Mouse (Mus musculus) heart, embryonic 15.5 days (tissue): ENCODE results near the gene 1700016D06Rik. TPM values are rescaled to one million over a fixed set of nuclear protein-coding genes. Genes with fewer than 3 reads are reported as not detected.

Experiments used
- ATAC-seq: fragments of 200-750 bp; cut with Nextera tagmentation; replicated peaks from 2 replicates; pipeline ENCODE4 v1.8.0; 2017; ENCODE audit warnings: low read depth, moderate TSS enrichment; ENCODE audit not compliant: insufficient number of reproducible peaks, insufficient read depth, low FRiP score
- H3K27ac ChIP-seq: fragments of 300-500 bp; sonication (generic); 2 replicates; pipeline ENCODE4 v1.5.1; 2015; ENCODE audit warnings: mild to moderate bottlenecking, inconsistent platforms
- H3K27me3 ChIP-seq: fragments of 300-500 bp; sonication (generic); 2 replicates; pipeline ENCODE4 v1.6.1; 2015; ENCODE audit warnings: inconsistent platforms
- H3K36me3 ChIP-seq: fragments of 300-500 bp; sonication (generic); 2 replicates; pipeline ENCODE4 v1.6.1; 2015; ENCODE audit warnings: mild to moderate bottlenecking, inconsistent platforms
- H3K4me1 ChIP-seq: fragments of 300-500 bp; sonication (generic); replicated peaks from 2 replicates; pipeline ENCODE4 v1.6.1; 2015; ENCODE audit warnings: inconsistent platforms
- H3K4me2 ChIP-seq: fragments of 300-500 bp; sonication (generic); 2 replicates; pipeline ENCODE4 v1.6.1; 2015; ENCODE audit warnings: inconsistent platforms, mild to moderate bottlenecking, moderate library complexity
- H3K4me3 ChIP-seq: fragments of 300-500 bp; sonication (generic); 2 replicates; pipeline ENCODE4 v1.5.1; 2015; ENCODE audit warnings: mild to moderate bottlenecking, inconsistent platforms
- H3K9ac ChIP-seq: fragments of 300-500 bp; sonication (generic); 2 replicates; pipeline ENCODE4 v1.6.1; 2015; ENCODE audit warnings: mild to moderate bottlenecking, inconsistent platforms
- H3K9me3 ChIP-seq: fragments of 300-500 bp; sonication (generic); replicated peaks from 2 replicates; pipeline ENCODE4 v1.6.1; 2016; ENCODE audit warnings: inconsistent platforms
- WGBS: fragments of 180-500 bp; shearing (Covaris S2); methylation state at CpG from one replicate; pipeline ENCODE4 v1.1.7; 2015; ENCODE audit warnings: mixed read lengths; 5-methylcytosine and 5-hydroxymethylcytosine counted together
- polyA plus RNA-seq: library from polyadenylated mRNA; unstranded; fragments of >200 nt; fragmentation: Nextera tagmentation; extraction: Ambion mirVana; gene quantifications from 2 replicates; pipeline ENCODE4 v1.2.1, GENCODE M21; 2015

1700016D06Rik gene
- polyA plus RNA-seq, 1 experiment from 2014 or later, result not detected

DNA sequence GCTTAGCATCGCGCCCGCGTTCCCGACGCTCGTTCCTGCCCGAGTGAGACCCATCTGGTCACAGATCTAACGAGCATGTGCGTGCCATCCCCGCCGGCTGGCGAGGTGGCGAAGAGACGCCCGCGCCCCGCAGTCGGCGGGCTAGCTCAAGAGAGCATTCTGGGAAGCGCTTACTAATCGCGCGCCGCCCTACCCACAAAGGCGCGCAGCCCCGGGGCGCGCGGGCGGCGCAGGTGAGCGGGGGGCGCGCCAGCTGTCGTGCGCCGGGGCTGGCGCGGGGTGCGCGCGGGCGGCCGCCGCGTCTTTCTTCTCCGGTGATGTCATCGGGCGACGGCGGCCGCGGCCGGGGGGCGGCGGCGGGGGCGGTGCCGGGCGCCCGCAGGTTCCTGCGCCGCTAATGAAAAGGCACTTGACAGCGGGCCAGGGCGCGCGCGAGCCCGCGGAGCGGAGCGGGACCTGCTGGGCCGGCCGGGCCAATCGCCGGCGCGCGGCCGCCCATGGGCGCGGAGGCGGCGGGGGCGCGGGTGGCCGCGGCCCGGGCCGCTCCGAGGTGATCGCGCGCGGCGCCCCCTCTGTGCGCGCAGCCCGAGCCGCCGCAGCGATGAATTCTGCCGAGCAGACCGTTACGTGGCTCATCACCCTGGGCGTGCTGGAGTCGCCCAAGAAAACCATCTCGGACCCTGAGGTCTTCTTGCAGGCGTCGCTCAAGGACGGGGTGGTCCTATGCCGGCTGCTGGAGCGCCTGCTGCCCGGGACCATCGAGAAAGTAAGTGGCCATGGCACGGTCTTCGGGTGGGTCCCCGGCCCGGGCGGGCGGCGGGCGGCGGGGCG lies 27.0 kb upstream of the 1700016D06Rik start, which contains the start of gene Arhgef7:
Gene Arhgef7, plus strand, starts transcription at position 71 of the 831 bp plus-strand sequence.
- ATAC-seq, result peak; percentile 88
- Histone ChIP-seq H3K27ac (peak within 1 kb of the TSS; percentile 98), H3K4me2 (peak within 1 kb of the TSS; percentile 90), H3K9ac (peak within 1 kb of the TSS; percentile 87), H3K4me1 (peaks cover 37% of the 10 kb centered on the region), H3K9me3 (no peaks in the 10 kb centered on the region), H3K4me3 (peak within 1 kb of the TSS; percentile 77), H3K27me3 (peaks cover 39% of the 10 kb centered on the region), H3K36me3 (no peaks in the 10 kb centered on the region)
- WGBS, result under 1% methylated on average over 98 of the region's 127 CpGs

GRCm38 (mm10) chr8:11727273-11727650 lies 26.4 kb upstream of the 1700016D06Rik start:
- WGBS, result 2% methylated on average over 22 of the region's 22 CpGs
- Histone ChIP-seq H3K9me3 (no peaks in the 10 kb centered on the region), H3K4me3 (peak overlapping the region; percentile 77), H3K36me3 (no peaks in the 10 kb centered on the region), H3K27ac (peak overlapping the region; percentile 98), H3K4me2 (peak overlapping the region; percentile 90), H3K9ac (peak overlapping the region; percentile 87), H3K27me3 (peaks cover 39% of the 10 kb centered on the region), H3K4me1 (peaks cover 37% of the 10 kb centered on the region)
- ATAC-seq, result peak; percentile 25

- Histone ChIP-seq H3K9ac (no peak overlapping the region), H3K27me3 (no peaks in the 10 kb centered on the region), H3K4me1 (no peaks in the 10 kb centered on the region), H3K4me3 (no peak overlapping the region), H3K4me2 (no peak overlapping the region), H3K27ac (no peak overlapping the region), H3K9me3 (no peaks in the 10 kb centered on the region), H3K36me3 (no peaks in the 10 kb centered on the region)
- WGBS, result 59% methylated on average over 4 of the region's 4 CpGs
- ATAC-seq, result no peak
Measured at GRCm38 (mm10) chr8:11717194-11717593, 16.3 kb upstream of the 1700016D06Rik start.

DNA sequence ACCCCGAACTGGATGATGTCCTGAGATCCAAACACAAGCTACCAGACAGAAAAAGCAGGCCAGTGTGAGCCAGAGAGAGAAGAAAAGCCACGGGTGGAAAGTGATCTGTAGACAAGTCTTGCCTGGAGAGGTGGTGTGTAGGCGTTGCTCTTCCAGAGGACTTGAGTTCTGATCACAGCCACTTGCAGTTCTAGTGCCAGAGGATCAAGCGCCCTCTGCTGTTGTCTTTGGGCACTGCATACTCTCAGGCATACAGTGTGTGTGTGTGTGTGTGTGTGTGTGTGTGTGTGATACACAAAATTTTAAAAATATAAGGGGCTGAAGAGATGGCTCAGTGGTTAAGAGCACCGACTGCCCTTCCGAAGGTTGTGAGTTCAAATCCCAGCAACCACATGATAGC lies 11.4 kb upstream of the 1700016D06Rik start:
- ATAC-seq, result no peak
- Histone ChIP-seq H3K4me1 (peaks cover 32% of the 10 kb centered on the region), H3K9ac (no peak overlapping the region), H3K4me3 (no peak overlapping the region), H3K27me3 (no peaks in the 10 kb centered on the region), H3K27ac (peak overlapping the region; percentile 9; the same call in 1 of the 2 replicates), H3K4me2 (no peak overlapping the region), H3K36me3 (no peaks in the 10 kb centered on the region), H3K9me3 (no peaks in the 10 kb centered on the region)
- 85% methylated on average over 6 of the region's 6 CpGs for WGBS

DNA sequence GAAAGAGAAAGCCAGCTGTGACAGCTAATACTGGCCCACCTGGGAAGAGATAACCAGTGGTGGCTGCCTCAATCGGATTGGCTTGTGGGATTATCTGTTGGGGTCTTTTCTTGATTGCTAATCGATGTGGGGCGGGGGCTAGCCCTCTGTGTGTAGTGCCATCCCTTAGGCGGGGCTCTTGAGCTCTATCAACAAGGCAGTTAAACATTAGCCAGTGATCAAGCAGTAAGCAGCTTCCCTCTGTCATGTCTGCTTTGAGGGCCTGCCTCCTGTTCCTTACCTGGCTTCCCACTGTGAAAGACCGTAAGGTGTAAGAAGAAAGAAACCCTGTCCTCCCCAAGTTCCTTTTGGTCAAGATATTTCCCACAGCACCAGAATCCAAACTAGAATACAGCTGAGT lies 9.6 kb upstream of the 1700016D06Rik start:
- H3K4me2 ChIP-seq, result no peak overlapping the region
- 55% methylated on average over 5 of the region's 5 CpGs for WGBS
- H3K9ac ChIP-seq, result no peak overlapping the region
- no peaks in the 10 kb centered on the region for H3K9me3 ChIP-seq
- no peak overlapping the region for H3K4me3 ChIP-seq
- no peaks in the 10 kb centered on the region for H3K27me3 ChIP-seq
- peaks cover 46% of the 10 kb centered on the region for H3K4me1 ChIP-seq
- H3K36me3 ChIP-seq, result no peaks in the 10 kb centered on the region
- ATAC-seq, result no peak
- peak overlapping the region; percentile 27 for H3K27ac ChIP-seq

DNA sequence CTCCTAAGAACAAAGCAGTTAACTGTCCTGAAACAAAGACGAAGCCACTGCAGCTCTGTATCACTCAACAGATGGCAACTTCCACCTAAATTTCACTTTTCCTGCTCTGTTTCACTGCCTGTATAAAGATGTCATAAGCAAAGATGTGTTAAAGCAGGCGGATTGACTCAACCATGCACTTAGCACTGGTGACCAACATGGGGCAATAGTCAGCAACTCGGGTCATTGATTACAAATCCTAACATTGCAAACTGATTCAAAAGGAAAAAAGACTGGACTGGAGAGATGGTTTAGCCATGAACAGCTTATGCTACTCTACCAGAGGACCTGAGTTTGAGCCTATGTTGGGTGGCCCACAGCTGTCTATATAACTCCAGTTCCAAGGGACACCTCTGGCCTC lies 8.7 kb upstream of the 1700016D06Rik start:
- no peaks in the 10 kb centered on the region for H3K9me3 ChIP-seq
- no peaks in the 10 kb centered on the region for H3K27me3 ChIP-seq
- no peak overlapping the region for H3K27ac ChIP-seq
- H3K9ac ChIP-seq, result no peak overlapping the region
- peaks cover 46% of the 10 kb centered on the region for H3K4me1 ChIP-seq
- WGBS, result 75% methylated on average over 3 of the region's 3 CpGs
- no peaks in the 10 kb centered on the region for H3K36me3 ChIP-seq
- H3K4me3 ChIP-seq, result no peak overlapping the region
- ATAC-seq, result no peak
- no peak overlapping the region for H3K4me2 ChIP-seq

GRCm38 (mm10) chr8:11708815-11709214 lies 8.0 kb upstream of the 1700016D06Rik start:
- H3K4me3 ChIP-seq, result no peak overlapping the region
- no peaks in the 10 kb centered on the region for H3K9me3 ChIP-seq
- H3K36me3 ChIP-seq, result no peaks in the 10 kb centered on the region
- peaks cover 46% of the 10 kb centered on the region for H3K4me1 ChIP-seq
- H3K27me3 ChIP-seq, result no peaks in the 10 kb centered on the region
- H3K4me2 ChIP-seq, result no peak overlapping the region
- WGBS, result 35% methylated on average over 2 of the region's 2 CpGs
- no peak overlapping the region for H3K9ac ChIP-seq
- H3K27ac ChIP-seq, result peak overlapping the region; percentile 93; the same call in 1 of the 2 replicates
- no peak for ATAC-seq

- H3K27ac ChIP-seq, result peak overlapping the region; percentile 93
- no peaks in the 10 kb centered on the region for H3K36me3 ChIP-seq
- peaks cover 46% of the 10 kb centered on the region for H3K4me1 ChIP-seq
- H3K9ac ChIP-seq, result peak overlapping the region; percentile 5; the same call in 1 of the 2 replicates
- no peak overlapping the region for H3K4me3 ChIP-seq
- H3K27me3 ChIP-seq, result no peaks in the 10 kb centered on the region
- WGBS, result 20% methylated on average over 3 of the region's 3 CpGs
- peak; percentile 40 for ATAC-seq
- no peak overlapping the region for H3K4me2 ChIP-seq
- no peaks in the 10 kb centered on the region for H3K9me3 ChIP-seq
Measured at GRCm38 (mm10) chr8:11707701-11708100, 6.8 kb upstream of the 1700016D06Rik start.

GRCm38 (mm10) chr8:11705818-11706217 lies 5.0 kb upstream of the 1700016D06Rik start:
- peak overlapping the region; percentile 93 for H3K27ac ChIP-seq
- no peak overlapping the region for H3K4me2 ChIP-seq
- H3K9me3 ChIP-seq, result no peaks in the 10 kb centered on the region
- WGBS, result 41% methylated on average over 12 of the region's 12 CpGs
- peak; percentile 87 for ATAC-seq
- H3K4me3 ChIP-seq, result no peak overlapping the region
- H3K27me3 ChIP-seq, result no peaks in the 10 kb centered on the region
- peaks cover 41% of the 10 kb centered on the region for H3K4me1 ChIP-seq
- no peak overlapping the region for H3K9ac ChIP-seq
- H3K36me3 ChIP-seq, result no peaks in the 10 kb centered on the region

- no peak for ATAC-seq
- peak overlapping the region; percentile 93 for H3K27ac ChIP-seq
- no peak overlapping the region for H3K4me3 ChIP-seq
- H3K27me3 ChIP-seq, result 0 out of 2 replicates have a peak, but pooled peaks cover 3% of the 10 kb centered on the region
- H3K36me3 ChIP-seq, result no peaks in the 10 kb centered on the region
- no peak overlapping the region for H3K9ac ChIP-seq
- peaks cover 44% of the 10 kb centered on the region for H3K4me1 ChIP-seq
- no peak overlapping the region for H3K4me2 ChIP-seq
- H3K9me3 ChIP-seq, result no peaks in the 10 kb centered on the region
- 54% methylated on average over 6 of the region's 6 CpGs for WGBS
Measured at GRCm38 (mm10) chr8:11704716-11705420, 4.0 kb upstream of the 1700016D06Rik start.

GRCm38 (mm10) chr8:11703789-11704188 lies 2.9 kb upstream of the 1700016D06Rik start:
- Histone ChIP-seq H3K27ac (no peak overlapping the region), H3K27me3 (0 out of 2 replicates have a peak, but pooled peaks cover 4% of the 10 kb centered on the region), H3K9me3 (no peaks in the 10 kb centered on the region), H3K4me3 (no peak overlapping the region), H3K4me1 (peaks cover 41% of the 10 kb centered on the region), H3K9ac (no peak overlapping the region), H3K36me3 (no peaks in the 10 kb centered on the region), H3K4me2 (no peak overlapping the region)
- ATAC-seq, result no peak
- WGBS, result 84% methylated on average over 5 of the region's 5 CpGs
